Mouse (Mus musculus) lung, embryonic 15.5 days (tissue): ENCODE data around the gene Gprc5d. TPM values are rescaled to one million over a fixed set of nuclear protein-coding genes. Genes with fewer than 3 reads are reported as not detected.

Source experiments
- ATAC-seq: fragments of 200-750 bp; cut with Nextera tagmentation; 2 replicates; pipeline ENCODE4 v1.8.0; 2017; ENCODE audit warnings: moderate number of reproducible peaks, borderline replicate concordance; ENCODE audit not compliant: low FRiP score, low TSS enrichment; ENCODE audit errors: extremely low read depth
- H3K27ac ChIP-seq: fragments of 300-500 bp; sonication (generic); 2 replicates; pipeline ENCODE4 v1.5.1; 2015; ENCODE audit warnings: moderate library complexity, mild to moderate bottlenecking, inconsistent platforms
- H3K27me3 ChIP-seq: fragments of 300-500 bp; sonication (generic); 2 replicates; pipeline ENCODE4 v1.6.1; 2015; ENCODE audit warnings: inconsistent platforms
- H3K36me3 ChIP-seq: fragments of 300-500 bp; sonication (generic); 2 replicates; pipeline ENCODE4 v1.6.1; 2015; ENCODE audit warnings: inconsistent platforms
- H3K4me1 ChIP-seq: fragments of 300-500 bp; sonication (generic); 2 replicates; pipeline ENCODE4 v1.6.1; 2015; ENCODE audit warnings: inconsistent platforms
- H3K4me2 ChIP-seq: fragments of 300-500 bp; sonication (generic); 2 replicates; pipeline ENCODE4 v1.6.1; 2015; ENCODE audit warnings: inconsistent platforms, mild to moderate bottlenecking, moderate library complexity
- H3K4me3 ChIP-seq: fragments of 300-500 bp; sonication (generic); 2 replicates; pipeline ENCODE4 v1.5.1; 2015; ENCODE audit warnings: mild to moderate bottlenecking, inconsistent platforms
- H3K9ac ChIP-seq: fragments of 300-500 bp; sonication (generic); 2 replicates; pipeline ENCODE4 v1.6.1; 2015; ENCODE audit warnings: inconsistent platforms
- H3K9me3 ChIP-seq: fragments of 300-500 bp; sonication (generic); 2 replicates; pipeline ENCODE4 v1.6.1; 2016; ENCODE audit warnings: inconsistent platforms
- WGBS: fragments of 180-500 bp; shearing (Covaris S2); methylation state at CpG from one replicate; pipeline ENCODE4 v1.1.7; 2015; 5-methylcytosine and 5-hydroxymethylcytosine counted together
- polyA plus RNA-seq: library from polyadenylated mRNA; unstranded; fragments of >200 nt; fragmentation: Nextera tagmentation; extraction: Ambion mirVana; gene quantifications from 2 replicates; pipeline ENCODE4 v1.2.1, GENCODE M21; 2015

The Gprc5d gene
- polyA plus RNA-seq, 1 experiment from 2014 or later, result not detected

- 67% methylated on average over 4 of the region's 4 CpGs for WGBS
- peak; percentile 28; the same call in 1 of the 2 replicates for ATAC-seq
- Histone ChIP-seq H3K36me3 (no peaks in the 10 kb centered on the region), H3K27ac (no peak overlapping the region), H3K27me3 (no peaks in the 10 kb centered on the region), H3K9ac (no peak overlapping the region), H3K4me1 (no peaks in the 10 kb centered on the region), H3K9me3 (no peaks in the 10 kb centered on the region), H3K4me3 (no peak overlapping the region), H3K4me2 (no peak overlapping the region)
Measured at GRCm38 (mm10) chr6:135149722-135150121, 31.6 kb upstream of the Gprc5d start.

- 84% methylated on average over 4 of the region's 4 CpGs for WGBS
- 0 out of 2 replicates have a peak, but pooled peaks have one; percentile 7 for ATAC-seq
Measured at GRCm38 (mm10) chr6:135149175-135149574, 31.1 kb upstream of the Gprc5d start.

GRCm38 (mm10) chr6:135148506-135148905 lies 30.4 kb upstream of the Gprc5d start:
- no peaks in the 10 kb centered on the region for H3K4me1 ChIP-seq
- no peak for ATAC-seq
- no peak overlapping the region for H3K4me2 ChIP-seq
- no peaks in the 10 kb centered on the region for H3K9me3 ChIP-seq
- no peaks in the 10 kb centered on the region for H3K36me3 ChIP-seq
- WGBS, result 41% methylated on average over 1 of the region's 1 CpGs
- no peak overlapping the region for H3K9ac ChIP-seq
- H3K27ac ChIP-seq, result no peak overlapping the region
- H3K4me3 ChIP-seq, result no peak overlapping the region
- no peaks in the 10 kb centered on the region for H3K27me3 ChIP-seq

More at GRCm38 (mm10) chr6:135149175-135149574, 31.1 kb upstream of the Gprc5d start:
- Histone ChIP-seq H3K4me2 (no peak overlapping the region), H3K27ac (no peak overlapping the region), H3K4me3 (no peak overlapping the region), H3K9ac (no peak overlapping the region), H3K4me1 (no peaks in the 10 kb centered on the region), H3K9me3 (no peaks in the 10 kb centered on the region), H3K36me3 (no peaks in the 10 kb centered on the region), H3K27me3 (no peaks in the 10 kb centered on the region)

- 79% methylated on average over 5 of the region's 5 CpGs for WGBS
- H3K36me3 ChIP-seq, result no peaks in the 10 kb centered on the region
- no peak overlapping the region for H3K27ac ChIP-seq
- no peak overlapping the region for H3K9ac ChIP-seq
- H3K4me1 ChIP-seq, result peaks cover 9% of the 10 kb centered on the region; the same call in 1 of the 2 replicates
- H3K4me2 ChIP-seq, result no peak overlapping the region
- no peak for ATAC-seq
- H3K9me3 ChIP-seq, result no peaks in the 10 kb centered on the region
- no peak overlapping the region for H3K4me3 ChIP-seq
- H3K27me3 ChIP-seq, result no peaks in the 10 kb centered on the region
Measured at GRCm38 (mm10) chr6:135145976-135146375, 27.9 kb upstream of the Gprc5d start.

GRCm38 (mm10) chr6:135144516-135144915 lies 26.4 kb upstream of the Gprc5d start:
- Histone ChIP-seq H3K27ac (no peak overlapping the region), H3K4me1 (peaks cover 10% of the 10 kb centered on the region; the same call in 1 of the 2 replicates), H3K4me3 (no peak overlapping the region), H3K9me3 (no peaks in the 10 kb centered on the region), H3K4me2 (no peak overlapping the region), H3K9ac (no peak overlapping the region), H3K36me3 (no peaks in the 10 kb centered on the region), H3K27me3 (no peaks in the 10 kb centered on the region)
- 0% methylated on average over 3 of the region's 3 CpGs for WGBS
- ATAC-seq, result no peak

GRCm38 (mm10) chr6:135143151-135143550 lies 25.1 kb upstream of the Gprc5d start:
- Histone ChIP-seq H3K36me3 (no peaks in the 10 kb centered on the region), H3K4me3 (no peak overlapping the region), H3K9ac (no peak overlapping the region), H3K27me3 (no peaks in the 10 kb centered on the region), H3K4me1 (peaks cover 17% of the 10 kb centered on the region), H3K27ac (no peak overlapping the region), H3K9me3 (no peaks in the 10 kb centered on the region), H3K4me2 (no peak overlapping the region)
- WGBS, result 93% methylated on average over 5 of the region's 5 CpGs
- no peak for ATAC-seq

GRCm38 (mm10) chr6:135141451-135142147 lies 23.5 kb upstream of the Gprc5d start:
- H3K9me3 ChIP-seq, result no peaks in the 10 kb centered on the region

GRCm38 (mm10) chr6:135138746-135139145 lies 20.7 kb upstream of the Gprc5d start:
- H3K27me3 ChIP-seq, result no peaks in the 10 kb centered on the region
- no peak overlapping the region for H3K27ac ChIP-seq
- no peak overlapping the region for H3K4me2 ChIP-seq
- H3K4me1 ChIP-seq, result peaks cover 34% of the 10 kb centered on the region
- no peak overlapping the region for H3K9ac ChIP-seq
- ATAC-seq, result no peak
- no peaks in the 10 kb centered on the region for H3K9me3 ChIP-seq
- WGBS, result 62% methylated on average over 14 of the region's 14 CpGs
- no peaks in the 10 kb centered on the region for H3K36me3 ChIP-seq
- no peak overlapping the region for H3K4me3 ChIP-seq

More at GRCm38 (mm10) chr6:135141451-135142147, 23.5 kb upstream of the Gprc5d start:
- Histone ChIP-seq H3K36me3 (no peaks in the 10 kb centered on the region), H3K27me3 (no peaks in the 10 kb centered on the region), H3K27ac (no peak overlapping the region), H3K9ac (no peak overlapping the region), H3K4me2 (no peak overlapping the region), H3K4me1 (peaks cover 29% of the 10 kb centered on the region), H3K4me3 (no peak overlapping the region)
- no peak for ATAC-seq
- 49% methylated on average over 16 of the region's 16 CpGs for WGBS

- Histone ChIP-seq H3K4me3 (no peak overlapping the region), H3K4me2 (no peak overlapping the region), H3K9ac (no peak overlapping the region), H3K27ac (peak overlapping the region; percentile 29; the same call in 1 of the 2 replicates), H3K9me3 (no peaks in the 10 kb centered on the region), H3K36me3 (no peaks in the 10 kb centered on the region), H3K4me1 (peaks cover 34% of the 10 kb centered on the region), H3K27me3 (no peaks in the 10 kb centered on the region)
- peak; percentile 53 for ATAC-seq
- 41% methylated on average over 7 of the region's 7 CpGs for WGBS
Measured at GRCm38 (mm10) chr6:135138207-135138606, 20.1 kb upstream of the Gprc5d start.

- H3K4me3 ChIP-seq, result no peak overlapping the region
- no peaks in the 10 kb centered on the region for H3K9me3 ChIP-seq
- no peaks in the 10 kb centered on the region for H3K27me3 ChIP-seq
- peaks cover 34% of the 10 kb centered on the region for H3K4me1 ChIP-seq
- no peaks in the 10 kb centered on the region for H3K36me3 ChIP-seq
- 0 out of 2 replicates have a peak overlapping the region, but pooled peaks have one; percentile 29 for H3K27ac ChIP-seq
- no peak overlapping the region for H3K9ac ChIP-seq
- ATAC-seq, result no peak
- WGBS, result 48% methylated on average over 9 of the region's 9 CpGs
- no peak overlapping the region for H3K4me2 ChIP-seq
Measured at GRCm38 (mm10) chr6:135137736-135138135, 19.7 kb upstream of the Gprc5d start.

GRCm38 (mm10) chr6:135136439-135137161 lies 18.5 kb upstream of the Gprc5d start:
- ATAC-seq, result peak; percentile 60
- 22% methylated on average over 11 of the region's 11 CpGs for WGBS
- Histone ChIP-seq H3K9ac (no peak overlapping the region), H3K27me3 (no peaks in the 10 kb centered on the region), H3K27ac (no peak overlapping the region), H3K4me1 (peaks cover 32% of the 10 kb centered on the region), H3K4me2 (no peak overlapping the region), H3K4me3 (no peak overlapping the region), H3K9me3 (no peaks in the 10 kb centered on the region), H3K36me3 (no peaks in the 10 kb centered on the region)

- no peak overlapping the region for H3K27ac ChIP-seq
- no peaks in the 10 kb centered on the region for H3K9me3 ChIP-seq
- 60% methylated on average over 4 of the region's 4 CpGs for WGBS
- no peak overlapping the region for H3K4me3 ChIP-seq
- H3K27me3 ChIP-seq, result no peaks in the 10 kb centered on the region
- ATAC-seq, result no peak
- H3K9ac ChIP-seq, result no peak overlapping the region
- peaks cover 24% of the 10 kb centered on the region for H3K4me1 ChIP-seq
- no peaks in the 10 kb centered on the region for H3K36me3 ChIP-seq
- no peak overlapping the region for H3K4me2 ChIP-seq
Measured at GRCm38 (mm10) chr6:135135735-135136134, 17.7 kb upstream of the Gprc5d start.
